Mouse (Mus musculus) heart, embryonic 14.5 days (tissue): ENCODE measurements around the gene Mtx1. TPM values are rescaled to one million over a fixed set of nuclear protein-coding genes. Genes with fewer than 3 reads are reported as not detected.

Experiments
- ATAC-seq: fragments of 200-750 bp; cut with Nextera tagmentation; 2 replicates; pipeline ENCODE4 v1.8.0; 2017; ENCODE audit warnings: low read depth, moderate TSS enrichment; ENCODE audit not compliant: insufficient number of reproducible peaks, insufficient read depth, low FRiP score
- H3K27ac ChIP-seq, 2 experiments: fragments of 200-500 bp in 1 of 2; fragments of 300-500 bp in 1 of 2; sonication (generic) in 1 of 2; replicated peaks in 1 of 2; 2 replicates each; pipeline ENCODE4 v1.5.1; 2012 to 2014; ENCODE audit warnings: low read depth in 2 of 2, low read length in 2 of 2, control low read depth in 1 of 2, mild to moderate bottlenecking in 1 of 2, mixed read lengths in 1 of 2; ENCODE audit not compliant: control insufficient read depth in 1 of 2, insufficient read depth in 1 of 2
- H3K27me3 ChIP-seq: fragments of 300-500 bp; sonication (generic); 2 replicates; pipeline ENCODE4 v1.6.1; 2014; ENCODE audit warnings: mild to moderate bottlenecking, low read length, control low read depth; ENCODE audit not compliant: control insufficient read depth, insufficient read depth
- H3K36me3 ChIP-seq: fragments of 300-500 bp; sonication (generic); 2 replicates; pipeline ENCODE4 v1.6.1; 2014; ENCODE audit warnings: mild to moderate bottlenecking, control low read depth, low read length, mixed read lengths; ENCODE audit not compliant: control insufficient read depth, insufficient read depth
- H3K4me1 ChIP-seq, 2 experiments: fragments of 200-500 bp in 1 of 2; fragments of 300-500 bp in 1 of 2; sonication (generic) in 1 of 2; 2 replicates each; pipeline ENCODE4 v1.6.1; 2012 to 2014; ENCODE audit warnings: low read length in 2 of 2, control low read depth in 1 of 2, mixed read lengths in 1 of 2; ENCODE audit not compliant: control insufficient read depth in 2 of 2, insufficient read depth in 2 of 2
- H3K4me2 ChIP-seq: fragments of 300-500 bp; sonication (generic); 2 replicates; pipeline ENCODE4 v1.6.1; 2014; ENCODE audit warnings: mild to moderate bottlenecking, low read length
- H3K4me3 ChIP-seq, 2 experiments: fragments of 200-500 bp in 1 of 2; fragments of 300-500 bp in 1 of 2; sonication (generic) in 1 of 2; 2 replicates each; pipeline ENCODE4 v1.5.1; 2012 to 2014; ENCODE audit warnings: low read length in 2 of 2, mild to moderate bottlenecking in 2 of 2, control low read depth in 1 of 2, low read depth in 1 of 2, moderate library complexity in 1 of 2; ENCODE audit not compliant: control insufficient read depth in 1 of 2, insufficient read depth in 1 of 2
- H3K9ac ChIP-seq: fragments of 300-500 bp; sonication (generic); 2 replicates; pipeline ENCODE4 v1.6.1; 2014; ENCODE audit warnings: mild to moderate bottlenecking, low read length
- H3K9me3 ChIP-seq: fragments of 300-500 bp; sonication (generic); 2 replicates; pipeline ENCODE4 v1.6.1; 2016; ENCODE audit warnings: low read length, control low read depth; ENCODE audit not compliant: control insufficient read depth
- WGBS: fragments of 180-500 bp; shearing (Covaris S2); extraction: QIAGEN DNeasy Blood & Tissue Kit; methylation state at CpG from one replicate; pipeline ENCODE4 v1.1.7; 2014; 5-methylcytosine and 5-hydroxymethylcytosine counted together
- polyA plus RNA-seq: library from polyadenylated mRNA; unstranded; fragments of >200 nt; fragmentation: Nextera tagmentation; extraction: Ambion mirVana; gene quantifications from 2 replicates; pipeline ENCODE4 v1.2.1, GENCODE M21; 2014

Gene Mtx1
- polyA plus RNA-seq, 1 experiment from 2014 or later = 102 TPM

- H3K9me3 ChIP-seq = no peaks in the 10 kb centered on the region
- H3K36me3 ChIP-seq = peaks cover 70% of the 10 kb centered on the region
- no peak overlapping the region for H3K4me3 ChIP-seq
- H3K4me2 ChIP-seq = no peak overlapping the region
- WGBS = 83% methylated on average over 2 of the region's 2 CpGs
- peaks cover 4% of the 10 kb centered on the region in 2 experiments; a peak in 3 of 4 replicates for H3K4me1 ChIP-seq
- no peak for ATAC-seq
- no peaks in the 10 kb centered on the region for H3K27me3 ChIP-seq
- H3K9ac ChIP-seq = no peak overlapping the region
- no peak overlapping the region for H3K27ac ChIP-seq
These were observed 20.2 kb downstream of the Mtx1 start for GRCm38 (mm10) chr3:89206695-89207094.

- peaks cover 67% of the 10 kb centered on the region for H3K36me3 ChIP-seq
- no peak for ATAC-seq
- no peak overlapping the region for H3K27ac ChIP-seq
- no peaks in the 10 kb centered on the region for H3K9me3 ChIP-seq
- H3K27me3 ChIP-seq = no peaks in the 10 kb centered on the region
- no peak overlapping the region for H3K9ac ChIP-seq
- H3K4me1 ChIP-seq = peaks cover 4% of the 10 kb centered on the region in 2 experiments; a peak in 3 of 4 replicates
- no peak overlapping the region for H3K4me2 ChIP-seq
- 89% methylated on average over 7 of the region's 7 CpGs for WGBS
- H3K4me3 ChIP-seq = no peak overlapping the region
These were observed 20.8 kb downstream of the Mtx1 start for GRCm38 (mm10) chr3:89206079-89206478.

- Histone ChIP-seq H3K9me3 (no peaks in the 10 kb centered on the region), H3K4me2 (peak overlapping the region; percentile 74), H3K36me3 (peaks cover 42% of the 10 kb centered on the region), H3K27me3 (no peaks in the 10 kb centered on the region), H3K9ac (peak overlapping the region; percentile 69), H3K4me1 (peaks cover 4% of the 10 kb centered on the region in 2 experiments; a peak in 3 of 4 replicates), H3K4me3 (peak overlapping the region; percentile 58 to 61), H3K27ac (peak overlapping the region in 1 of 2 experiments; percentile 29; a peak in 1 of 4 replicates)
- ATAC-seq = no peak
- WGBS = 26% methylated on average over 5 of the region's 5 CpGs
These were observed 23.8 kb downstream of the Mtx1 start for GRCm38 (mm10) chr3:89203142-89203514.

GRCm38 (mm10) chr3:89202253-89203141 is 24.4 kb downstream of the Mtx1 start, which contains the start of gene Gba:
TSS of gene Gba (plus strand) at chr3:89202928.
- Histone ChIP-seq H3K4me1 (peaks cover 4% of the 10 kb centered on the region in 2 experiments; a peak in 3 of 4 replicates), H3K27ac (peak within 1 kb of the TSS in 1 of 2 experiments; percentile 29; a peak in 2 of 4 replicates), H3K9me3 (no peaks in the 10 kb centered on the region), H3K27me3 (no peaks in the 10 kb centered on the region), H3K9ac (peak within 1 kb of the TSS; percentile 69), H3K36me3 (peaks cover 36% of the 10 kb centered on the region), H3K4me3 (peak within 1 kb of the TSS; percentile 58 to 61), H3K4me2 (peak within 1 kb of the TSS; percentile 74)
- WGBS = 23% methylated on average over 13 of the region's 13 CpGs
- ATAC-seq = peak; percentile 79

- Histone ChIP-seq H3K27ac (no peak overlapping the region), H3K36me3 (peaks cover 9% of the 10 kb centered on the region), H3K9me3 (no peaks in the 10 kb centered on the region), H3K4me2 (no peak overlapping the region), H3K4me1 (peaks cover 8 to 13% of the 10 kb centered on the region in 2 experiments), H3K9ac (no peak overlapping the region), H3K27me3 (no peaks in the 10 kb centered on the region), H3K4me3 (no peak overlapping the region)
- 76% methylated on average over 3 of the region's 3 CpGs for WGBS
- ATAC-seq = no peak
These were observed 27.0 kb downstream of the Mtx1 start for GRCm38 (mm10) chr3:89199839-89200238.

GRCm38 (mm10) chr3:89195979-89196877 is 30.7 kb downstream of the Mtx1 start:
- Histone ChIP-seq H3K4me1 (peaks cover 4 to 9% of the 10 kb centered on the region in 2 experiments), H3K4me3 (peak overlapping the region; percentile 50 to 71), H3K4me2 (peak overlapping the region; percentile 84), H3K36me3 (no peaks in the 10 kb centered on the region), H3K27ac (peak overlapping the region; percentile 72 to 81), H3K9me3 (no peaks in the 10 kb centered on the region), H3K9ac (peak overlapping the region; percentile 82), H3K27me3 (no peaks in the 10 kb centered on the region)
- ATAC-seq = peak; percentile 93
- WGBS = 8% methylated on average over 33 of the region's 33 CpGs

GRCm38 (mm10) chr3:89193853-89194252 is 33.0 kb downstream of the Mtx1 start:
- no peak for ATAC-seq
- H3K27me3 ChIP-seq = no peaks in the 10 kb centered on the region
- H3K4me1 ChIP-seq = peaks cover 4 to 9% of the 10 kb centered on the region in 2 experiments
- H3K27ac ChIP-seq = no peak overlapping the region
- H3K36me3 ChIP-seq = no peaks in the 10 kb centered on the region
- no peak overlapping the region for H3K4me3 ChIP-seq
- no peaks in the 10 kb centered on the region for H3K9me3 ChIP-seq
- 87% methylated on average over 2 of the region's 2 CpGs for WGBS
- no peak overlapping the region for H3K4me2 ChIP-seq
- no peak overlapping the region for H3K9ac ChIP-seq
